Mouse (Mus musculus) hindbrain, embryonic 16.5 days (tissue): ENCODE measurements around the gene Cga. TPM values are rescaled to one million over a fixed set of nuclear protein-coding genes. Genes with fewer than 3 reads are reported as not detected.
"Not testable (repeated sequence)": the region's sequence is repeated elsewhere in the genome, so short reads cannot be mapped to it uniquely, and the experiment has no call there.

Experiments used
- ATAC-seq: fragments of 200-750 bp; cut with Nextera tagmentation; 2 replicates; pipeline ENCODE4 v1.8.0; 2017; ENCODE audit warnings: moderate TSS enrichment, moderate library complexity
- H3K27ac ChIP-seq: fragments of 300-500 bp; sonication (generic); 2 replicates; pipeline ENCODE4 v1.5.1; 2014; ENCODE audit warnings: low read depth, mild to moderate bottlenecking, control low read depth, low read length, moderate library complexity
- H3K27me3 ChIP-seq: fragments of 300-500 bp; sonication (generic); replicated peaks from 2 replicates; pipeline ENCODE4 v1.6.1; 2014; ENCODE audit warnings: low read length; ENCODE audit not compliant: control insufficient read depth, insufficient read depth
- H3K36me3 ChIP-seq: fragments of 300-500 bp; sonication (generic); 2 replicates; pipeline ENCODE4 v1.6.1; 2014; ENCODE audit warnings: mild to moderate bottlenecking, low read length, moderate library complexity, mixed read lengths; ENCODE audit not compliant: control insufficient read depth, insufficient read depth
- H3K4me1 ChIP-seq: fragments of 300-500 bp; sonication (generic); 2 replicates; pipeline ENCODE4 v1.6.1; 2014; ENCODE audit warnings: low read depth, low read length; ENCODE audit not compliant: control insufficient read depth, insufficient read depth
- H3K4me2 ChIP-seq: fragments of 300-500 bp; sonication (generic); 2 replicates; pipeline ENCODE4 v1.6.1; 2014; ENCODE audit warnings: mild to moderate bottlenecking, low read length, control low read depth, moderate library complexity
- H3K4me3 ChIP-seq: fragments of 300-500 bp; sonication (generic); 2 replicates; pipeline ENCODE4 v1.5.1; 2014; ENCODE audit warnings: mild to moderate bottlenecking, low read length, control low read depth, moderate library complexity
- H3K9ac ChIP-seq: fragments of 300-500 bp; sonication (generic); 2 replicates; pipeline ENCODE4 v1.6.1; 2014; ENCODE audit warnings: low read depth, mild to moderate bottlenecking, control low read depth, low read length, moderate library complexity
- H3K9me3 ChIP-seq: fragments of 300-500 bp; sonication (generic); 2 replicates; pipeline ENCODE4 v1.6.1; 2014; ENCODE audit warnings: mild to moderate bottlenecking, low read length, moderate library complexity; ENCODE audit not compliant: control insufficient read depth
- WGBS: fragments of 180-500 bp; shearing (Covaris S2); extraction: QIAGEN DNeasy Blood & Tissue Kit; methylation state at CpG from one replicate; pipeline ENCODE4 v1.1.7; 2014; 5-methylcytosine and 5-hydroxymethylcytosine counted together
- polyA plus RNA-seq: library from polyadenylated mRNA; unstranded; fragments of >200 nt; fragmentation: Nextera tagmentation; extraction: Ambion mirVana; gene quantifications from 2 replicates; pipeline ENCODE4 v1.2.1, GENCODE M21; 2015

Gene Cga
- polyA plus RNA-seq, 1 experiment from 2014 or later: 0.48 TPM

- H3K27me3 ChIP-seq, H3K9ac ChIP-seq, H3K4me2 ChIP-seq, H3K9me3 ChIP-seq, H3K36me3 ChIP-seq, ATAC-seq, H3K4me1 ChIP-seq, H3K4me3 ChIP-seq, H3K27ac ChIP-seq: not testable (repeated sequence)
- WGBS: 93% methylated on average over 3 of the region's 3 CpGs
Observed at GRCm38 (mm10) chr4:34901582-34901981, 8.0 kb downstream of the Cga start.

GRCm38 (mm10) chr4:34905396-34905795 lies 11.8 kb downstream of the Cga start:
- no peak overlapping the region for H3K9ac ChIP-seq
- no peaks in the 10 kb centered on the region for H3K27me3 ChIP-seq
- H3K36me3 ChIP-seq: no peaks in the 10 kb centered on the region
- no peak for ATAC-seq
- H3K4me2 ChIP-seq: no peak overlapping the region
- WGBS: 66% methylated on average over 5 of the region's 5 CpGs
- H3K4me3 ChIP-seq: no peak overlapping the region
- H3K4me1 ChIP-seq: no peaks in the 10 kb centered on the region
- H3K9me3 ChIP-seq: no peaks in the 10 kb centered on the region
- no peak overlapping the region for H3K27ac ChIP-seq

GRCm38 (mm10) chr4:34906151-34906550 lies 12.6 kb downstream of the Cga start:
- H3K4me1 ChIP-seq: no peaks in the 10 kb centered on the region
- no peak overlapping the region for H3K27ac ChIP-seq
- no peaks in the 10 kb centered on the region for H3K36me3 ChIP-seq
- no peak overlapping the region for H3K9ac ChIP-seq
- no peak overlapping the region for H3K4me2 ChIP-seq
- no peak for ATAC-seq
- no peak overlapping the region for H3K4me3 ChIP-seq
- H3K27me3 ChIP-seq: no peaks in the 10 kb centered on the region
- 85% methylated on average over 4 of the region's 4 CpGs for WGBS
- no peaks in the 10 kb centered on the region for H3K9me3 ChIP-seq

GRCm38 (mm10) chr4:34907026-34907425 lies 13.4 kb downstream of the Cga start:
- no peak for ATAC-seq
- H3K27ac ChIP-seq: no peak overlapping the region
- no peaks in the 10 kb centered on the region for H3K4me1 ChIP-seq
- H3K9ac ChIP-seq: no peak overlapping the region
- H3K9me3 ChIP-seq: no peaks in the 10 kb centered on the region
- H3K4me3 ChIP-seq: no peak overlapping the region
- no peaks in the 10 kb centered on the region for H3K36me3 ChIP-seq
- 45% methylated on average over 14 of the region's 14 CpGs for WGBS
- H3K4me2 ChIP-seq: no peak overlapping the region
- no peaks in the 10 kb centered on the region for H3K27me3 ChIP-seq

- WGBS: 93% methylated on average over 7 of the region's 7 CpGs
- Histone ChIP-seq H3K9me3 (no peaks in the 10 kb centered on the region), H3K4me1 (no peaks in the 10 kb centered on the region), H3K36me3 (no peaks in the 10 kb centered on the region), H3K27me3 (no peaks in the 10 kb centered on the region), H3K27ac (no peak overlapping the region), H3K4me3 (no peak overlapping the region), H3K4me2 (no peak overlapping the region), H3K9ac (no peak overlapping the region)
- no peak for ATAC-seq
Observed at GRCm38 (mm10) chr4:34908127-34908526, 14.5 kb downstream of the Cga start.

- Histone ChIP-seq H3K27me3 (no peaks in the 10 kb centered on the region), H3K27ac (no peak overlapping the region), H3K4me2 (no peak overlapping the region), H3K9ac (no peak overlapping the region), H3K9me3 (no peaks in the 10 kb centered on the region), H3K4me1 (no peaks in the 10 kb centered on the region), H3K4me3 (no peak overlapping the region), H3K36me3 (no peaks in the 10 kb centered on the region)
- 74% methylated on average over 3 of the region's 3 CpGs for WGBS
- no peak for ATAC-seq
Observed at GRCm38 (mm10) chr4:34911401-34911800, 17.8 kb downstream of the Cga start.

- Histone ChIP-seq H3K9ac (no peak overlapping the region), H3K4me2 (no peak overlapping the region), H3K9me3 (no peaks in the 10 kb centered on the region), H3K4me1 (no peaks in the 10 kb centered on the region), H3K27ac (no peak overlapping the region), H3K27me3 (no peaks in the 10 kb centered on the region), H3K36me3 (no peaks in the 10 kb centered on the region), H3K4me3 (no peak overlapping the region)
- ATAC-seq: no peak
- 86% methylated on average over 3 of the region's 3 CpGs for WGBS
Observed at GRCm38 (mm10) chr4:34912171-34912570, 18.6 kb downstream of the Cga start.

- Histone ChIP-seq H3K4me3 (no peak overlapping the region), H3K9ac (no peak overlapping the region), H3K27ac (no peak overlapping the region), H3K36me3 (no peaks in the 10 kb centered on the region), H3K4me2 (no peak overlapping the region), H3K27me3 (no peaks in the 10 kb centered on the region), H3K4me1 (no peaks in the 10 kb centered on the region), H3K9me3 (no peaks in the 10 kb centered on the region)
- 42% methylated on average over 7 of the region's 7 CpGs for WGBS
- no peak for ATAC-seq
Observed at GRCm38 (mm10) chr4:34917400-34917799, 23.8 kb downstream of the Cga start.

- ATAC-seq: peak; percentile 86
- H3K4me2 ChIP-seq: no peak overlapping the region
Observed at GRCm38 (mm10) chr4:34922177-34922870, 28.7 kb downstream of the Cga start.

GRCm38 (mm10) chr4:34928386-34928785 lies 34.8 kb downstream of the Cga start:
- 78% methylated on average over 7 of the region's 7 CpGs for WGBS

More at GRCm38 (mm10) chr4:34922177-34922870, 28.7 kb downstream of the Cga start:
- Histone ChIP-seq H3K4me3 (no peak overlapping the region), H3K27me3 (no peaks in the 10 kb centered on the region), H3K27ac (no peak overlapping the region), H3K4me1 (no peaks in the 10 kb centered on the region), H3K9me3 (no peaks in the 10 kb centered on the region), H3K36me3 (no peaks in the 10 kb centered on the region), H3K9ac (no peak overlapping the region)
- 72% methylated on average over 6 of the region's 6 CpGs for WGBS

More at GRCm38 (mm10) chr4:34928386-34928785, 34.8 kb downstream of the Cga start:
- H3K27me3 ChIP-seq, H3K36me3 ChIP-seq, ATAC-seq, H3K4me2 ChIP-seq, H3K9ac ChIP-seq, H3K9me3 ChIP-seq, H3K27ac ChIP-seq, H3K4me3 ChIP-seq, H3K4me1 ChIP-seq: not testable (repeated sequence)
